Mouse (Mus musculus): ENCODE measurements around the gene Anapc15-ps.

DNA sequence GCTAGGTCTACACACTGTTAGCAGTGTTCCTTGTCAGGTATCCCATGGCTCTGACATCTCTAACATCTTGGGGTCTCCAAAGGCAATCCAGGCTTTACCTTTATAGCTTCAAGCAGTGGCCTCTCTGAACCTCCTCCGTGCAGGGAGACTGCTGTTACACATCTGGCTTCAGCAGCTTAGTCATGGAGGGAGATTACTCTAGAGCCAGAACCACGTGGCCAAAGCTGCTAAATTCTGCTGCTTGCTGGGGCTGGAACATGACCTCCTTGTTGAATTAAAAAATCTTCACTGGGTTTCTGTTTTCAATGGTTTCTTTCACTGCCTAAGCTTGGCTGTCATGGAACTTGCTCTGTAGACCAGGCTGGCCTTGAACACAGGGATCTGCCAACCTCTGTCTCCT lies 44.9 kb downstream of the Anapc15-ps start:
- TF ChIP-seq CTCF (IDR thresholded peaks at IDR 0.05; ENCODE audit: insufficient read depth, low read depth, low read length) (no peak), POLR2A (IDR thresholded peaks at IDR 0.05; ENCODE audit: insufficient read depth, low read depth, low read length) (no peak)
